Mouse (Mus musculus) frontal cortex, adult 2 months (tissue): ENCODE measurements around the gene Ccnl1. TPM values are rescaled to one million over a fixed set of nuclear protein-coding genes. Genes with fewer than 3 reads are reported as not detected.

Source experiments
- DNase-seq, 2 experiments: peaks; one replicate each; pipeline ENCODE4 v3.0.0; 2022; ENCODE audit warnings: low spot score in 1 of 2; ENCODE audit errors: extremely low spot score in 1 of 2
- polyA plus RNA-seq: library from polyadenylated mRNA; depleted of rRNA; stranded (reverse); fragments of >200 nt; gene quantifications from 2 replicates; pipeline ENCODE4 v1.2.3, GENCODE M21; 2012

Gene Ccnl1
- polyA plus RNA-seq, 1 experiment: 79.8 TPM

DNA sequence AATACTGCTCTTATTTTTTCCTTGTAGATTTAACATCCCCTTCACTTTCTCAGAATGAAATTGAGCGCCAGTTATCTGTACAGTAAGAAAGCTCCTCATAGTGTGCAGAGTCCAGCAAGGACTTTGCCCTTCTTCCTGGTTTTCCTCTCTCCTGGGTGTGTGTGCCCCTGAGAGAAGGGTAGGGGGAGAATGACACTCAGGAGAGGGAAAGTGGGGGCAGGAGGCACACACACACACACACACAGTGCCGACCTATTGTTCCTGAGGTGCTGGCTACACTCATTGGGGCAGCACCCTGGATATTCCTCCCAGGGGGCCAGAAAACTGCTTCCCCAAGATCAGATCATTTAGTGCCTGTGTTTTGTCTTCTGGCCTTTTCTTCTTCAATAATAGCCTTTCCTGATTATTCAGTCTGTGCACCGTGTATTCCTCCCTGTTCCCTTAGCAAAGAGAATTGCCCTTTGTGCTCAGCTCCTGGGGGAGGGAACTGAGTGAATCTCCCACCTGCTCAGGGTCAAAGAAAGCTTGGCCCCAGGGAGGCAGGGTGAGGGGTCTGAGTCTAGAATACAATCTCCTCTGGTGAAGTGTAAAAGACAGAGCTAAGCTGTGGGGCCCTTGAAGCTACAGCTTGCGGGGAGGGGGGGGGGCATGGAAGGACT lies 29.3 kb downstream of the Ccnl1 start:
- DNase-seq: no peak

DNA sequence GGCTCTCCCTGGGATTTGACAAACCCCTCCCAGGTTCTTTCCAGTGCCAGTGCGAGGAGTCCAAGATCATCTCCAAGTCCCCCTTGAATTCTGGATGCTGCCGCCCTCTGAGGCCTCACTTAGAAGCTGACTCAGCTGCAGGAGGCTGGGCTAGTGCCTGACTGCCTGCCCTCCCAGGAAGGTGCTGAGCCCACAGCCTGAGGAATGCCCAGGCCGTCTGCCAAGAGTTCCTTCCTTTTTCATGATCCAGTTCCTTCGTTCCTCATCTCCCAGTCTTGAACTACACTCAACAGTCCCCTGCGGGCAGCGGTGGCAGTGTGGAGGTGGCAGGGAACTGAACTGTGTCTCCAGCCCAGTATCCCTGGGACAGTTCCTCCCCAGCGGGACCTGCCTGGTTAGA lies 30.4 kb downstream of the Ccnl1 start:
- DNase-seq: no peak

DNA sequence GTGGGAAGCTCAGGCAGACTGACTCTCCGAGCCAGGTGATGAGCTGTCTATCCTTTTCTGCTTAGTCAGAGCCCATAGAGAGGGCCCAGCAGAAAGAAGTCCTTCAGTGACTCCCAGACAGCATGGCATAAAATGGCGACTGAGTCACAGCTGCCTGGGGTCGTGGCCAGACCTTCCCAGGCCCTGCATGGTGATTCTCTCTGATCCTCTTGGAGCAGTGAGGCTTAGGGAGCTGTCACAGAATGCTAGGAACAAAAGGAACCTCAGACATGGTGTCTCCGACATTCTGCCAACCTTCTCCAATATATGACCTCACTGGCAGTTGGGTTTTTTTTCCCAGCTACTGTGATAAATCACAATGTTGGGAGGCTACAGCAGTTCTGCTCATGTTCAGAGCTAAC lies 30.9 kb downstream of the Ccnl1 start:
- no peak for DNase-seq

DNA sequence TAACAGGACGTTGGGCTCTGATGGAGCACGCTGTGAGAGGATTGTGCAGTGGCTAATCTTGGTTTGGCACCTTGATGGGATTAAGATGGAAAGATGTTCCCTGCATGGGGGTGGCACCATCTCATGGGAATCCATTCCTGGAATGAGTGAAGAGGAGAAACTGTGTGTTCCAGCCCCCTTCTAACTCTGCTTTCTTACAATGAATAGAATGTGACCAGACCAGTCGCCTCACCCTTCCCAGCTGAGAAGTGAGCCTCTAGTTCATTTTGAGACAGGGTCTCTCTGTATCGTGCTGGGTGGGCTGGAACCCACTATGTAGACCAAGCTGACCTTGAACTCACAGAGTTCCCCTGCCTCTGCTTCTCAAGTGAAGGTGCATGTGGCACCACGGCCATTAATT lies 31.6 kb downstream of the Ccnl1 start:
- DNase-seq: no peak

DNA sequence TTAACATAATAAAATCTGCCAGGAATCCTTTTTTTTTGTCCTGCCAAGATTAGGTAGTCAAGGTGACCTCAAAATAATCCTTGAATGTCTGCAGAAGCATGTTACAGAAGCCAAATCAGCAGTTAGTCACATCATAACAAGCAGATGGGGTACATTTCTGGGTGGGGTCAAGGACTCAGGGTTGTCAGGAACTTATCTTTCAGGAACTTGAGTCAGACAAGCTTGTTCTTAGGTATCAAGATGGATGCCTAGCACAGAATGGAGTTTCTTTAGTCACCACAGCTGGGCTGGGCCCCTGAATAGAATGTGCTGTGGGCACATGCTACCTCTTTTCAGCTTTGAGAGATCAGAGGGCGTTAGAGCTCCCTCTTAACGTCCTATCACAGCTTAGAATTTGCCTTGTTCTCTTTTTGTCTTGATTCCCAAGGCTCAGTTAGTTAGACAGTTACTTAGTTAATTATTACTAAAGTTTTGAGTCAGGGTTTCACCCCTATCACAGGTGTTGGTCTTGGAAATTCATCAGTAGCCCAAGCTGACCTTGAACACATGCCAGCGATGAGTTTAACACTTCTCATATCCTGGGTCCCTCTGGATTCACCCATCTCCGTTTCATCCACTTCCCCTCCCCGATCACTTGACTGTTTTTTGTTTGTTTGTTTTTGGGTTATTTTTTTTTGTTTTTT lies 32.9 kb downstream of the Ccnl1 start:
- no peak for DNase-seq

DNA sequence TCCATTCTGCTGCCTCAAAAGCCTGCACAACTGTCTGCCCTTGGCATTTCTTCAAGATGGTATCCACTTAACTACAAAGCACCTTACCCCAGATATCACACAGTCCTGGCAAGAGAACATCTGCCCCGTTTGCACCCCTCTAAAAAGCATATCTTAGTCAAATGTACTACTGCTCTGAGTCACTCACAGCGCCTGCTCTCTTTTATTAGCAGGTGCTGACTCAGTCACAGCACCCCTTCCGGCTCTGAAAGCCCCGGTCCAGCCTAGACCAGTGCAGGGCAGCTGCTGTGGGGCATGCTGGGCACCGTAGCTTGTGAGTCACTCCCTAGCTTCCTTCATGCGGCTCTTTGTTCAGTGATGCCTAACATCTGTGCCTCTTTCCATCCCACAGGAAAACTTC lies 35.6 kb downstream of the Ccnl1 start:
- no peak for DNase-seq

DNA sequence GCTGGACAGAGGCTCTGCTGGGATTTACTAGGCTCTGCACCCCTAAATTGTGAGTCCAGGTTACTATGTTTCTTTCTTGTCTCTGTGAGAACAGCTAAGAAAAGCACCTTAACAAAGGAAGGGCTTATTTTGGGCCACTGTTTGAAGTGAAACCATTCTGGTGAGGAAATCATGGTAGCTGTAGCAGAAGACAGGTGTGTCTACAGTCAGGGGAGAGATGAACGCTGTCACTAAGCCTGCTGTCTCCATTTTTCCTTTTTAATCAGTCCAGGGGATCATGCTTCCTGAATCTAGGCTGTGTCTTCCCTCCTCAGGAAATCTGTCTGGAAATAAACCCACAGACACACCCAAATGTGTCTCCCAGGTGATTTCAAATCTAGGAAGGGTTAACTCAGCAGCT lies 36.4 kb downstream of the Ccnl1 start:
- no peak for DNase-seq

DNA sequence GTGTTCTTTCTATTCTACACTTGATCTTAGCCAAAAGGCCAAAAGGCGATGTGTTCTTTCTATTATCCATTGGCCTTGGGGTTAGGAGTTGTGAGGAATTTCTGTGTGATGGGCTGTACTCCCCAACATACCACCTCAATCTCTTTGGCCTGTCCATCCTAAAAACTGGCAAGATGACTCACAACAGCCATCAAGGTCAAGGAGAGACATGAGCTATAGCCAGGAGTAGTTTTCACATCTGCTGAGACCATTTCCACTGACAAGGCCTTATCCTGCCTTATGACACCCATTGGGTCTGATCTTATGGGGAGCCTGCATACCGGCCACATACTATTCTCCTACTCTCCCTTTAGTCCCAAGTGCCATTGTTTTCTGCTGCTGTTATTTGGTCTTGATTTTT lies 39.0 kb downstream of the Ccnl1 start:
- DNase-seq: no peak

DNA sequence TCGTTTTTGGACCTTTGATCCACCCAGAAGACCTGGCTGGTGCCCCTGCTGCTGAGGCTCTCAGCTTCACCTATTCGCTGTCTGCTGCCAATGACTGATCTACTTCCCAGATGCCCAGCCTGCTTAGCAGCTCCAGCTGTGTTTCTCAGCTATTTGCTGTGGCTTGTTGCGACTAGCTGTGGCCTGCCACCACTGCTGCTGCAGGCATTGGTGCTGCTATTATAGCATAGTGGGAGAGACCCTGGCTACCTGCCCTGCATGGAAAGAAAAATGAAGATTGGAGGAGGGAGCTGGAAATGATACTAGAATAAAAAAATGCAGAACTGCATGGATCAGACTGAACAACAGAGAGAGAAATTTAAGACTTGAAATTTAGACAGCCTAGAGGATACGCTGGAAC lies 45.1 kb downstream of the Ccnl1 start:
- DNase-seq: no peak

DNA sequence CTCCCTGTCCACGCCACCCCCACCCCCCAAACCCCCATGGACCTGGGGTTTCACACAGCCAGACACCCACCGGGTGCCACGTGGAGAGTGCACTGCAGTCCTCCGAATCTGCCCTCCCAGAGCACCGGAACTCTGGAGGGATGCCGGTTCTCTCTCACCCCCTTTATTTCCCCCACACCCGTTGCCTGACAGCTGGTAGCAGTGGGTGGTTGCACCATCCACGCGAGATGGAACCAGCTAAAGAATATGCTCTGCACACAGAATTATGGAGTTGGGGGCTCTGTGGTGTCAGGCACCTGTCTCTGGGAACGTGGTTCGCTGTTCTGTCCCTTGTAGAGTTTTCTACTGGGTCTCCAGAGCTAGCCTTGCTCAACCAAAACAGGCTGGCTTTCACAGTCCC lies 45.8 kb downstream of the Ccnl1 start:
- DNase-seq: peak in 1 of 2 experiments; percentile 43

DNA sequence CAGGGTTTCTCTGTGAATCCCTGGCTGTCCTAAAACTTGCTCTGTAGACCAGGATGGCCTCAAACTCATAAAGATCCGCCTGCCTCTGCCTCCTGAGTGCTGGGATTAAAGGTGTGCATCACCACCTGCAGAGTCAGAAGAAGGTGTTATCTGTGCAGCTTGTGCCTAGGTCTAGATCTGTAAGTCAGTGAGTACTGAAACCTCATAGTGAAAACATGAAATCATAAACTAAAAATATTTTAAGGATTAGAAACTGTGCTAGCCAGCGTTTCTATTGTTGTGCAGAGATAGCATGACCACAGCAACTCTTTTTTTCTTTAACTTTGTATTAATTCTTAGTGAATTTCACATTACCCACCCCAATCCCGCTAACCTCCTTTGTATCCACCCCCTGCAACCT lies 46.8 kb downstream of the Ccnl1 start:
- DNase-seq: no peak

DNA sequence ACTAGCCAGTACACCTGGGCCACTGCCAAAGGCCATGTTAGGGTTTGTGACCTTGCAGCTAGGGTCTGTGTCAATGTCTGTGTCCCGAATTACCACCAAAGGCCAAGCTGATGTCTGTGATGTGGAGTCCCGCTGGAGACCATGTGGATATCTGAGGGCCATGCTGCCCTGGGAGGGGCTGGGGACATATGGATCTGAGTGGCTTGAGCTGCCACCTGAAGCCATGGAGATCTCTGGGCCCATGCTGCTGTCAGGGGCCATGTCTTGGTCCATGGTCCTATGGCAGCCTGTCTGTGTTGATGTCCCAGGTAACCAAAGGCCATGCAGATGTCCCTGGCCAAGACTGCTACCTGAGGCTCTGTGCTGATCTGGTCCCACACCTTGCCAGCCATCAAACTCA lies 48.6 kb downstream of the Ccnl1 start:
- no peak for DNase-seq

DNA sequence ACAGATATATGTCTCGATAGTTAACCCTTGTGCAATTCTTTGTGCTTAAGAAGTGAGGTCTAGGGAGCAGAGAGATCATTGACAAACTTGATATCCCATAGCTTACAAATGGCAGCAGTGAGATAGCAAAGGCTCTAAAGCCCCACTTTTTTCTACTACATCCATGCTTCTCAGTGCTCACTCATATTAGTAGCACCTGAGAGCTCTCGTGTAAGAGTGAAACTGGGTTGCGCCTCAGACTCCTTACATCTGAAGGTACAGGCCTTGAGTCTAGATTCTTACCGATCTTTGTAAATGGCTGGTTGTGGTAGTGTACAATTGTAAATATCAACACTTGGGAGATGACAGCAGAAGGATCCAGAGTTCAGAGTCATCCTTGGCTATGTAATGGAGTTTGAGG lies 50.5 kb downstream of the Ccnl1 start:
- no peak for DNase-seq

DNA sequence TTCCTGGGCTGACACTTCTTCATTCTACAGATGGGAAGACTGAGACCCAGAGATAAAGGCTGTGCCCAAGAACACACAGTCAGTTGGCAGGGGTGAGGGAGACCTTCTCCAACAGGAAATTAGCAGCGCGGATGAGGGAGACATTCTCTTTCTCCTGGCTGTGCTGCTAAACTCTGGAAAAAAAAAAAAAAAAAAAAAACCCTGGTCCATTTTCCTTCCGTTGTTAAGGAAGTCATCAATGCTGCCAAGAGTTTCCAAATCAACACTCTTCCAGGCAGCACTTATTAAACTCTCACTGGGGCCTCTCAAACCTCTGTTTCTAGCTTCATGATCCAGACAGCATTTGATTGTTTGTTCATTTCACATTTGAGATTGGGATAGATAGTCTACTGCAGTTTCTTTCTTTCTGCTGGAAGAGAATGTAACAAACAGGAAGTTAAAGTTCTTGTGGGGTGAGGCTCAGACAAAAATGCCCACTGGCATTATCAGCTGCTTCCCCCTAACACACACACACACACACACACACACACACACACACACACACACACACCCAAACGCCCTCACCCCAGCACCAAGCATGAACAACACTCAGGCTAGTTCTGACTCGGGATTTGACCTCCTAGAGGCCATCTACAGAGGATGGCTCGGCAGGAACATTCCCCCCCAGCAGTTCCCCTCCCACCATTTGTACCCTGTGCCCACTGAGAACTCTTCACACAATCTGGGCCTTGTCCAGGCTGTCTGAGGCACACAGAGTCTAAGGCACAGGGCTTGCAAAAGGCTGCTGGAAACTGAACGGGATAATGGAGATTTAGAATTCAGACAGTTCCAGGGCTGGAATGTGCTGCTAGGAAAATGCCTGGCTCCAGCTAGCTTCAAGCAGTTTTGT lies 52.5 kb downstream of the Ccnl1 start:
- no peak for DNase-seq

DNA sequence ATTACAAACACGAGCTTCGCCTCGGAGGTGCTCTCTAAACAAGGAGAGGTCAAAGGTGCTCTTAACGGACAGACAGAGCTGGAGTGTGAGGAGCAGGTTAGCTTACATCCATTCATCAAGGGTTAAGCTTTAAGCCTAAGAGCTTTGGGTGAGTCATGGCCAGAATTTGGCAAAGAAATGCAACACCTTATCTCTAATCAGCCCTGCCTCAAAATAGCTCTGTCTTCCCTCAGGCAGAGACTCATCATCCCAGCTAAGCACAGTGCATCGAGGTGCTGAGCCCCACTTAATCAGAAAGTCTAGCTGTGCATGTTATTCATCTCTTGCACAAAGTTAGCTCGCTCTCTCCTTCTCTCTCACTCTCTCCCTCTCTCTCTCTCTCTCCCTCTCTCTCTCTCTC lies 53.3 kb downstream of the Ccnl1 start:
- DNase-seq: peak in 1 of 2 experiments; percentile 30

DNA sequence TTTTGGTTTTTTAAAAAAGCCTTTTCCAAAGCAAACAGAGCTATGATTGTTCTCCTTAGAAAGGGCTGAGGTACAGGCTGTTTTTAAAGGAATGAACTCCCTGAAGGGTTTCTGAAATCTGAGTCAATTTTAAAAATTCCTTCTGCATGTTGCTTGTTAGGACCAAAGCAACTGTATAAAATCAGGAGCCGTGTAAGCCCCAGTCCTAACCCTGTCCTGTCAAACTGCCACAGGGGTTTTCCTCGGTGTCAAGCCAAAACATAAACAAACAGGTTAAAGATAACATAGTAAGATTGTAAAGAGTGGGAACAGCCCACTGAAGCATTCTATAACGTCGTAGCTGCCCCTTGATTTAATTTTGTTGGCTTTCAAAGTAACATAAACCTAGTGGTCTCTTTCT lies 53.9 kb downstream of the Ccnl1 start:
- no peak for DNase-seq

DNA sequence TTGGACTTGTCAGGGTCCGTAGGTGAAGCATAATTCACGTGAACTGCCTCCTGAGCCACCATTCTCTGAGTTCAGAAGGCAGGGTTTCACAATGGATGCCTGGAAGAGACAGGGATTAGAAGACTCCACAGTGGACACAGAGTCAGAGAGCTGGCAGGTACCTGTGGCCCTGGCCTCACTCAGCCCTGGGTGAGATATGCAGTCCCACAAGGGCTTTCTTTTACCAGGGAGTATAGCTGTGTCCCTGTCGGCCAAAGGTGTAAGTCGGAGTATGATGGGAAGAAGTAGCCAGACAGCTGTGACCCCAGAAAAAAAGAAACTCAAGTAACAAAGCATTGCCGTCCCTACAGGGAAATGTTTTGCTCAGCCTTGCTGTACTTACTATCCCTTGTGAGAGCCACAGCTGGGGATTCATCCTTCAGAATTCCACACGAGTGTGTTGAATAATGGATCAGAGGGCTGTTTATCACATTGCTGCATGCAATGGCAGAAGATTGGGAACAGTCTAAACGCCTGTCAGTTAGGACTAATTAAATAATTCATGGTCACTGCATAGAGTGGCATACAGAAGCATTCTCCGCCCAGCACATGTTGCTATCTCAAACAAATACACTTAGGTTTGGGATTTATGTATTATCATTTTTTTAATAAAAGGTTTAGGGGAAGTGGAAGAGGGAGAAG lies 59.3 kb downstream of the Ccnl1 start:
- no peak for DNase-seq

DNA sequence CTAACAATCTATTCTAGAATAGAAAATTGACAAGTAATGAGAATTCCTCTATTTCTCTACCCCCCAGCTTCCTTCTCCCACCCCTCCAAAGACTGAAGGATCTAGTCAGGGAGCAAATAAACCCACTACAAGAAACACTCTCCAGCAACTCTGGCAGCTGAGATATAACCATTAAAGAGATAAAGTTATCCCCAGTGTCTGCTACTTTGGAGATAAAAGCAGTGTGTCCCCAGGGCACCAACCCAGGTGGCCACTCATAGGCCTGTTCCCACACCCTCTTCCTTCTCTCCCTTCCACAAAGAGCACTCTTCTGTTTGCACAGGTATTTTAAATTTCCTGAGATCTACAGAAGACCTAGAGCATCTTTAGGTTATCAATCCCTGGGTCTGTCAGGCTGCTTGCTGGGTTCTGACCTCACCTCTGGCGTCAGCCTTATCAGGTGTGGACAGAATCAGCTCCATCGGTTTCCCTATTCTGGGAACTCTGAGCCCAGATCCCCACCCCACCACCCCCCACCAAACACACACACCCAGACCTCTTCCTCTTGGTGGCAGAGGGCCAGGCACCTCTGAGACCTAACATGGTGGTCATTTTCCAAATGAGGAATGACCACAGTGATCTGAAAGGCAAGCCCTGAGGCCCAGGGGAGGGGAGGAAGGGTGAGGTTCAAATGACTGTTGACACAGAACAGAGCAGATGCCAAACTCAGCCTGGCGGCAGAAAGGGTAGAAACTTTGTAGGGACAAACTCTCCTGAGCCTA lies 60.6 kb downstream of the Ccnl1 start:
- no peak for DNase-seq
